Mouse (Mus musculus) effector memory CD4-positive, alpha-beta T cell, adult 7 months (primary cell): Measurements from ENCODE around the gene Mif. TPM values are rescaled to one million over a fixed set of nuclear protein-coding genes. Genes with fewer than 3 reads are reported as not detected.

ENCODE experiments used
- polyA plus RNA-seq: library from polyadenylated mRNA; unstranded; fragments of 100-300 nt; shearing (Covaris generic); gene quantifications from one replicate; pipeline ENCODE4 v1.2.1, GENCODE M21; 2017

Gene Mif
- polyA plus RNA-seq = 511 TPM

GRCm38 (mm10) chr10:75859786-75860470, at the start of gene Mif:
Gene Mif, minus strand, starts transcription at chr10:75860240.

GRCm38 (mm10) chr10:75893089-75893750, 33.2 kb upstream of the Mif start, which contains the start of gene Derl3:
Gene Derl3, plus strand, starts transcription at chr10:75893413.

GRCm38 (mm10) chr10:75837248-75837759, 22.7 kb downstream of the Mif start, which contains the start of gene Gstt2:
Gene Gstt2, minus strand, starts transcription at chr10:75837424.

GRCm38 (mm10) chr10:75822443-75822842, 37.6 kb downstream of the Mif start, which contains the start of gene Gstt4:
Gene Gstt4, minus strand, starts transcription at chr10:75822543.

Other genes starting within 250 kb of the Mif start
- 6.2 TPM for gene Susd2, start 216.2 kb downstream of the Mif start, polyA plus RNA-seq
- gene Cabin1, start 95.9 kb downstream of the Mif start, polyA plus RNA-seq = 45.6 TPM
- gene Ddt, start 86.8 kb downstream of the Mif start, polyA plus RNA-seq = 40.4 TPM
- not detected for gene Gm20441, start 79.3 kb downstream of the Mif start, polyA plus RNA-seq
- gene Gstt3, start 78.8 kb downstream of the Mif start, polyA plus RNA-seq = 2.7 TPM
- 0.38 TPM for gene Gstt1, start 61.7 kb downstream of the Mif start, polyA plus RNA-seq
- not detected for gene Gstt4, start 37.7 kb downstream of the Mif start, polyA plus RNA-seq
- gene Gstt2, start 22.8 kb downstream of the Mif start, polyA plus RNA-seq = 37.6 TPM
- gene Derl3, start 33.2 kb upstream of the Mif start, polyA plus RNA-seq = 0.48 TPM
- gene Smarcb1, start 61.4 kb upstream of the Mif start, polyA plus RNA-seq = 41.5 TPM
- 18.7 TPM for gene Chchd10, start 72.9 kb upstream of the Mif start, polyA plus RNA-seq
- 0.77 TPM for gene Mmp11, start 76.3 kb upstream of the Mif start, polyA plus RNA-seq
- gene Gm867, start 80.4 kb upstream of the Mif start, polyA plus RNA-seq = not detected
- gene Vpreb3, start 82.8 kb upstream of the Mif start, polyA plus RNA-seq = 1.3 TPM
- gene Gm5134, start 94.3 kb upstream of the Mif start, polyA plus RNA-seq = 0.79 TPM
- gene Zfp280b, start 172.4 kb upstream of the Mif start, polyA plus RNA-seq = 32.4 TPM